Mouse (Mus musculus): ENCODE data around the gene Tlr4.

GRCm38 (mm10) chr4:66828686-66829085 lies 1.3 kb downstream of the Tlr4 start:
- TF ChIP-seq CTCF (IDR thresholded peaks at IDR 0.05; ENCODE audit: low read depth, low read length) (no peak), POLR2A (IDR thresholded peaks at IDR 0.05; ENCODE audit: extremely low read depth, insufficient read depth, low read length) (no peak)

Measured in liver, adult 2 months (tissue).